Mouse (Mus musculus) ovary, postnatal 10 days (tissue): Measurements from ENCODE around the gene Rapgef1.
"Not testable (repeated sequence)": the region's sequence is repeated elsewhere in the genome, so short reads cannot be mapped to it uniquely, and the experiment has no call there.

Experiments
- DNase-seq: peaks from one replicate; pipeline ENCODE4 v3.0.0; 2022; ENCODE audit warnings: low spot score

Gene Rapgef1

GRCm38 (mm10) chr2:29703104-29704081 is 83.9 kb downstream of the Rapgef1 start:
- no peak for DNase-seq

GRCm38 (mm10) chr2:29705493-29705892 is 86.0 kb downstream of the Rapgef1 start:
- no peak for DNase-seq

GRCm38 (mm10) chr2:29706726-29707620 is 87.5 kb downstream of the Rapgef1 start:
- DNase-seq: no peak

DNA sequence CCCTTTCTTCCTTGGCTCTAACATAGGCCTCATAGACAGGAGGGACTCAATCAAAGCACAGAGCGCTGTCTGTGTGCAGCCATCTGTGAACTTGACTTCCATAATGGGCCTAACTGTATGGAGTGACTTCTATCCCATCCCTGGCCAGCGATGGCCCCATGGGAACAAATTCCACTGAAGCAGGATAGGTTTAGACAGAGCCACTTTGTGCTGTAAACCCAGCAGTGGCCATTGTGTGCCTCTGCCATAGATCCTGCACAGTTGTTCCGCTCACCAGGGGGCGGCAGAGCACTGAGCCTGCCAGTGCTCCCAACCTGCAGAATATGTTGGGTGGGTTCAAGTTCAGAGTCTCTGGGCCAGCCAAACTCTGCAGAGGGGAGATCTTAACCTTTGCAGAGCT is 88.2 kb downstream of the Rapgef1 start:
- DNase-seq: no peak

DNA sequence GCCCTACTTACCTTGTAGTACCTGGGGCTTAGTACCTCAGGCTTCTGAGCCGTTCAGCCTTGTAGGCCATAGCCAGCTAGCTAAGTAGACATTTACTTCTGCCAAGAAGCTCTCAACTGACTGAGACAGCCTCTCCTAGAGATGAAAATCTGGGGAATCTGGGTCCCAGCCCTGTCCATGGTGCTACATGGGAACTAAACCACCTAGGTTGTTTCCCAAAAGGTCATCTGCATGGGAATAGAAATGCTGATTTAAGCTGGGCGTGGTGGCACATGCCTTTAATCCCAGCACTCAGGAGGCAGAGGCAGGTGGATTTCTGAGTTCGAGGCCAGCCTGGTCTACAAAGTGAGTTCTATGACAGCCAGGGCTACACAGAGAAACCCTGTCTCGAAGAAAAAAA is 88.7 kb downstream of the Rapgef1 start:
- not testable (repeated sequence) for DNase-seq

DNA sequence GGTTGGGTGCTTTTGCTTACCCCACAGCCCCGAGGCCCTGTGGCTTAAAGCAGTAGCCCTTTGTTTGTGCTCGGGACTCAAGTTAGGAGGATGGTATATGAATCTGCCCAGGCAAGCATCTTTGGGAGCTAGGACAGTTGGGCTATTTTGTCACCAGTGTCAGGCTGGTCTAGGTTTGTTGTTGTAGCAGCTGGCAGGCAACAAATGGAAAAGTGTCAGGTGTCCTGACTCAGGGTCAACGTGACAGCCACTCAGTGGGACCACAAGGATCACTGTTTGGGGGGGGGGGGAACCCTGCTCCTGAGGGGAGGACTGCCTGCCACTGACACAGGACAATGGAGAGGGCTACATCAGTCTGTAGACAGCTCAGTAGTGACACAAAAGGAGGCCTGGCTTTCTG is 91.5 kb downstream of the Rapgef1 start:
- no peak for DNase-seq

GRCm38 (mm10) chr2:29711877-29712276 is 92.4 kb downstream of the Rapgef1 start:
- no peak for DNase-seq

- DNase-seq: no peak
Measured at GRCm38 (mm10) chr2:29713501-29713900, 94.0 kb downstream of the Rapgef1 start.

GRCm38 (mm10) chr2:29714127-29714526 is 94.6 kb downstream of the Rapgef1 start:
- DNase-seq: no peak

DNA sequence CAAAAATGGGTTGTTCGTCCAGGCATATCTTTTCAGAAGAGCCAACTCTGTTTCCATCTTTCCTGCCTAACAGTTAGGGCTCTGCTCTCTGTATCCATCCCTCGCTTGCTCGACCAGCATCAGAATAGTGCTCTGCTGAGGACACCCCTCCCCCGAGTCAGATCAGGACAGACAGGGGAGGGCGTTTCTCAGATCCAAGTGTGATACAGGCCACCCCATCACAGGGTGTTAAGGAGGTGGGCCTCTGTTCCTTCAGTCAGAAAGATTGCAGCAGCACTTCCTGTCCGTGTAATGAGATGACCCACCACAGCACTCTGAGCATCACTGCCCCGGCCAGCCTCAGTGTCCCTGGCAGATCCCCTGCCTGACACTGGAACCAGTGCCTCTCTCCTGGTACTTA is 96.6 kb downstream of the Rapgef1 start:
- no peak for DNase-seq

DNA sequence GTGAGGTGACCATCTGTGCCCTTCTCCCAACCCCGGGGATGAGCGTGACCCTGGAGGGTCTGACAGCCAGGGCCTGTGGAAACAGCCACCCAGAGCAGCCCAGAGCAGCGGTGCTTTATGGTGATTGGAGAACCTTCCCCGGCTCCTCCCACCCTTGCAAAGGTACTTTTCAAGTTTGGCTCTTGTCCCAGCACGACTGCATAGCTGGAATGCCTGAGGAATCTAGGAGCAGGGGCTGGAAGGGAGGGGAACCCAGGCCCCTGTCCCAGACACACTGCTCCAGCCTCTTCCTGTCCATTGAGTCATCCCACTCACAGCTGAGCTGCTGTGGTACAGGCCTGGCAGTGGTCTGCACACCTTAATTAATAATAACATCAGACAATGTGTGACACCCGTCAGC is 97.2 kb downstream of the Rapgef1 start:
- DNase-seq: peak; percentile 10

GRCm38 (mm10) chr2:29718581-29718980 is 99.1 kb downstream of the Rapgef1 start:
- DNase-seq: no peak

GRCm38 (mm10) chr2:29723132-29723531 is 103.6 kb downstream of the Rapgef1 start:
- no peak for DNase-seq

- no peak for DNase-seq
Measured at GRCm38 (mm10) chr2:29724664-29725365, 105.3 kb downstream of the Rapgef1 start.

DNA sequence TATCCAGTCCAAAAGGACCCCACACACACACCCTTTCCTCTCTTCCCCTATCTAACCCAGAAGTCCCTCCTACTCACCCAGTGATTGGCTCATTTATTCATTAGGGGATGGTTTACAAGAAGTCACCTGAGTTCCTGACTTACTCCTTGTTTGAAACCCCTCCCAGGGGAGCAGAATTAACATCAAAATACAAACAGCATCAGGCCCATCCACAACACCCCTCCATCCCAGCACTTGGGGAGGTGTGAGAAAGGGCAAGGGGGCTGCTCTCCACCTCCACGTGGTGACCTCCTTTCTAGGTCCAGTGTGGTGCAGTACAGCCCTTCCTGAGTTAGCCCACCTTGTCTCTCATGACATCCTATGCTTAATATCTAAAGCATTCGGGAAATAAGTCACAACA is 110.0 kb downstream of the Rapgef1 start:
- no peak for DNase-seq

DNA sequence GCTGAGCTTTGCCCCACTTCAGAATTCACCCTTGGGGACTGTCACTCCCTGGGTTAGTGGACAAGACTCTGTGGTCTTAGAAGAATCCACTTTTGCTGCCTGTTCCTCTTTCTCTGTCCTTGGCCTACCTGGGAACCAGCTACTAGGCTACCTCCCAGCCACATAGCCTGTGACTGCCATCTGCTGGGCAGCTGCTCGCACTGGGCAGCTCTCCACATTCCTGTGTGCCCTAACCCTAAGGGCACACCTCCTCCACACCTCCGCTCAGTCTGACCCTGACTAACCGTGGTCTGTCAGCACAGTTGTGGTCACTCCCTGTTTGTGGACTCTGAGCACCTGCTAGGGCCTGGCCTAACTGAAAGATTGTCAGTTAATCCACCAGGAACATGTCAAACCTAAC is 112.0 kb downstream of the Rapgef1 start:
- DNase-seq: no peak

DNA sequence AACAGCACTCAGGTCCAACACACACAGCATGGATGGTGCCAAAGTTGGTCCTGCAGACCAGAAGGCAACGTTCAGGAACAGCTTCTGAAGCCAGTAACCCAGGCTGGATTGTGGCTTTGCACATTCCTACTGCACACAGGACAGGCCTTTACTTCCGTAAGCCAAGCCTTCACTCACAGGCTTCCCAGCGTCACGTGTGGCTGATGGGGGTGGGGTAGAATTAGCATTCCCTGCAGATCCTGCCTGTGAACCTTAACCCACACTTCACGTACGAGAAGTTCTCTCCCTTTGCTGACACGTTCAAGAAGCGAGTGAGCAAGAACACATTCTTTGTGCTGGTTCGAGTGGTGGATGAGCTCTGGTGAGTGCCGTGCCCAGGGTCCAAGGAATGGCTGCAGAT is 113.0 kb downstream of the Rapgef1 start:
- DNase-seq: no peak

DNA sequence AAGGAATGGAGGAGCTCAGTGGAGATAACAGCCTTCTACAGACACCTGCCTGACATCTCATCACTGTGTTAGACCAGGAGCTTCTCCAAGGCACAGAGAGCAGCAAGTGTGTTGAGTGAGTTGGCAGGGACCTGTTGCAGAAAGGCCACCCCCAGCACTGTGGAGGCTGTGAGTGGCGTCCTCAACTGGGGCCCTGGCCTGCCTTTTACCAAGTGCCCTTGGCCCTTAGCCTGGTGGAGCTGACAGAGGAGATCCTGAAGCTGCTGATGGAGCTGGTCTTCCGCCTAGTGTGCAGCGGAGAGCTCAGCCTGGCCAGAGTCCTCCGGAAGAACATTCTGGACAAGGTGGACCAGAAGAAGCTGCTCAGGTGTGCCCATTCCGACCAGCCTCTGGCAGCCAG is 113.8 kb downstream of the Rapgef1 start:
- DNase-seq: no peak

DNA sequence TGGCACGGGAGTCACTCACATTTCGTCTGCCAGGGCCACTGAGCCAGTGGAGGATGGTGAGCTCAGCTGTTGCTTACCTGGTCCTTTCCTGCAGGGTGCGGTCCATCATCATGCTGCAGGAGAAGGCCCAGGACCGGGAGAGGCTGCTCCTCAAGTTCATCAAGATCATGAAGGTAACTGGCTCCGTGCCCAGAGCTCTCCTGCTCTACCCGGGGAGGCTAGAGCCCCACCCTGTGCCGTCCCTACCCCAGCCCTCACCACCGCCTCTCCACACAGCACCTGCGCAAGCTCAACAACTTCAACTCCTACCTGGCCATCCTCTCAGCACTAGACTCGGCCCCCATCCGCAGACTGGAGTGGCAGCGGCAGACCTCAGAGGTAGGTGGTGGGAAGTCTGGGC is 116.2 kb downstream of the Rapgef1 start:
- DNase-seq: no peak

DNA sequence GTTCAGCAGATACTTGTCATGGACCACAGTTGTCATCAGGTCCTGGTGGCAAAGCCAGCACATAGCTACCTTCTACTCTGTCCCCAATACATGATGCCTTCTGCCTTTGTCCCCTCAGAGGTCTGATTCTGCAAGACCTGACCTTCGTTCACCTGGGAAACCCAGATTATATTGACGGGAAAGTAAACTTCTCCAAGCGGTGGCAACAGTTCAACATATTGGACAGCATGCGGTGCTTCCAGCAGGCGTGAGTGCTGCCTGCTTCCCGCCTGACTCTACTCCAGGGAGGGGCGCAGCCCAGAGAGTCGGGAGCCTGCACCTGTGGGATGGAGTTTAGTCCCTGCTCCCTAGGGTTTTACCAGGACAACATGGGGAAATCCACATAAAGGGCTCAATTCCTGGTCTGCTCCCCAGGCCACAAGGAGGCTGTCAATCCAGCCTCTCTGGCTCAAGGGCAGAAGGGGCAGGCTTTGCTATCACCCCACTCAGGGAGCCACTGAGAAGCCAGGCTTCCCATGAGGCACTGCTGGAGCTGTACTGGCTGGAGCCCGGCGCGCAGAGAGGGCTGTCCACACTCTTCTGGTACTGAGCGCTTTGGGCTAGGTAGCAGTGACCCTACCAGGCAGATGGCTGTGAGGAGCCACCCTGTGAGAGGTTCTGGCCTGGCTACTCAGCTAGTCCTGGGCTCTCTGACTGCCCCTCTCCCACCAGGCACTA is 117.8 kb downstream of the Rapgef1 start:
- no peak for DNase-seq

DNA sequence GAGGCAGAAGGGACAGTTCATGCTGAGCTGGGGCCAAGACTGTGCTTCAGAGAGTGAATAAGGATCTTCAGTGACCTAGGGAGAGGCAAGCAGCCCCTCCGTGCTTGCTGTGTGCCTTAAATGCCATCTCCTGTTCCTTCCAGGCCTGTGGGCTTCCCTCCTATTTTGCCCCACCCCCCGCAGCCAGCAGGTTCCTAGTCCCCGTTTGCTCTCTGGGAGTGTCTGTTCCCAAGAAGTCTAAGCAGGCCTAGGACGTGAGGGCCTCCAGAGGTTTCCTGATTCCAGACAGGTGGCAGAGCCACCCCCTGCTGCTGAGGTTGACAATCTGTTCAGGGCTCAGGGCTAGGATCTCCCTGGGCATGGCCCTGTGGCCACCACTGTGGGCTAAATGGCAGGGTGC is 119.3 kb downstream of the Rapgef1 start:
- DNase-seq: no peak

DNA sequence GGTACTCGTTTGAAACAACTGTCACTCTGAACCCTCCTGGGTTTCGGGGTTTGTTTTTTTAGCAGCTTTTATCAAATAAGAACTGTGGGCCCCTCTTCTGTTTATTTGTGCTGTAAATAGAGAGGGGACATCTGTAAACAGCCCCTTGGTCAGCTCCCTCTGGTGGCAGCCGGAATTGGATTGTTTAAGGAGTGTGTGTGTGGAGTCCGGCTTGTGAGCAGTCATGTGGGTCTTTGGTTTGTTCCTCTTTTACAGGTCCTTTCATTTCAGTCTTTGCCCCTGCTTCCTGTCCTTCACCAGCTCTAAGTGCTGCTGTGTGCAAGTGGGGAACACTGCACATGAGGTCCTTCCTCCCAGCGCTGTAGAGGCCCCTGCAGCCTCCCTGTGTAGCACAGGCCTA is 119.8 kb downstream of the Rapgef1 start:
- DNase-seq: no peak
